Mouse (Mus musculus): ENCODE results near the gene Mylk. TPM values are rescaled to one million over a fixed set of nuclear protein-coding genes. Genes with fewer than 3 reads are reported as not detected.

Gene Mylk
- polyA plus RNA-seq, 1 experiment: 8.3 TPM

DNA sequence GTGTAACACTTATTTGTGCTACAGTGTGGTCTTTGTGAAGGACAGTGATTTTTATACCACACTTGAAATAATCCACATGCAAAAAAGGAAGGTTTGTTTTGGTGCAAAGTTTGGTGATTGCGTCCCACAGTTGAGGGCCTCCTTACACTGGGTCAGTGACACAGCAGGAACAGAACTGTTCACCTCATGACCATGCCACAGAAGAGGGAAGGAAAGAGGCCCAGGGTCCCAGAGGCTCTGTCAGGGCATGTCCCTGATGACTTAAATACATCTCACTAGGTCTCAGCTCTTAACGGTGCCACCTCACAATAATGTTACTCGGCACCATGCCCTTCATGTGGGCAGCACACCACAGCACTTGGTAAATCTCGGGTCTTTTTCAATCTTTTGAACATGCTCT, 280.3 kb downstream of the Mylk start:
- Histone ChIP-seq H3K4me3 (ENCODE audit: insufficient read depth, low read length) (no peak overlapping the region), H3K4me1 (ENCODE audit: control insufficient read depth, insufficient read depth, low read length) (no peaks in the 10 kb centered on the region)
- TF ChIP-seq CTCF (IDR thresholded peaks at IDR 0.05; ENCODE audit: extremely low read depth, insufficient read depth, low read length) (no peak), POLR2A (IDR thresholded peaks at IDR 0.05; ENCODE audit: extremely low read depth, insufficient read depth, low read length) (no peak)

DNA sequence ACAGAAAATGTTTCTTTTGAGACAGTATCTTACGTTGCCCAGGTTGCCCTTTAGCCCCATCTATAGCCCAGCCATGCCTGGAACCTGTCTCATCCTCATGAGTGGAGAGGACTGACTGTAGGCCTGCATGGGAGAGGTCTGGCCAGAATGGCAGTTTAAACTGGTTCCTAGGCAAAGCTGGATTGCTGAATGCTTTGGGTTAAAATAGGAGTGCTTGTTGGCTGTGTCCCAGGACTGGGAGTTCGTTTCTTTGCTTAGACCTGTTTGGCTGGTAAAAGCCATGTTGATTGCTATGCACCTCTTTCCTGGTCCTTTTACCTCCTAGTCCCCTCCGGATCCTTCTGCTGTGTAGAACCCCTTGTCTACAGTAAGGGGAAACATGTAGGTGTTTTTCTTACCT, 288.2 kb downstream of the Mylk start:
- Histone ChIP-seq H3K4me1 (ENCODE audit: control insufficient read depth, insufficient read depth, low read length) (peaks cover 13% of the 10 kb centered on the region), H3K27ac (ENCODE audit: insufficient read depth, low read length) (no peak overlapping the region), H3K4me3 (ENCODE audit: insufficient read depth, low read length) (no peak overlapping the region)
- TF ChIP-seq CTCF (IDR thresholded peaks at IDR 0.05; ENCODE audit: extremely low read depth, insufficient read depth, low read length): no peak
- TF ChIP-seq POLR2A (IDR thresholded peaks at IDR 0.05; ENCODE audit: extremely low read depth, insufficient read depth, low read length): no peak

More for the DNA sequence above, 280.3 kb downstream of the Mylk start:
- H3K27ac ChIP-seq (ENCODE audit: insufficient read depth, low read length): no peak overlapping the region

DNA sequence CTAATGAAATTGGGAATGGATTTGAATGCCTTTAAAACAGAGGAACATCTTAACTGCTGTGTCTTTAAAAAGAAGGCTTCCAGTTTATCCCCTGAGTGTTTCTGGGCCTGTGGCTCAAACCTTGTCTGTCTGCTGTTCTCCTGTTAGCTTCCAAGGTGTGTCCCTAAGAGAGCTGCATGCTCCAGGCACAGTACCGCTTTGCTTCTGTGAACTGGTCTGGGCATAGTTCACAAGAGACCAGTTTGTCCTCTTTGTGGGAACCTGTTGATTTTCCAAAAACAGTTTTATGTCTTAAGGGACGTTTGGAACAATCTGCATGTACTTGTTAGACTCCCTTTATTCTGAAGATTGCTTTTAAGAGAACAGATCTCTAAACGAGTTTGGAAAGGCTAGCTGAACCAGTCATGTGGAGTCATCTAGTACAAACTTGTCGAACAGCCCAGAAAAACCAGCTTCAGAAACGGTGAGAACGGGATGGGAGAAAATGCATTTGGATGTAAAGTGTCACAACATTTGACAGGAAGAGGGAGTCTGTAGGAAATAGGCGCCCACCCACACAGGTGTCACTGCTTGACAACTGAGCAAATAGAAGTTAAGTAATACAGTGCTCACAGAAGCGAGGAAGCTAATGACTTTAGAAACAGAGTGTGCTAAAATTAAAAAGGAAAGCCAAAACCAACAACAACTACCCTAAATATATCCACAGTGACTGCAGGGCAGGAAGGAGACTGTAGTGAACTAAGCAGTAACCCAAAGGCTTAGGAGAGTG, 289.0 kb downstream of the Mylk start:
- no peak overlapping the region for H3K4me3 ChIP-seq (ENCODE audit: insufficient read depth, low read length)
- H3K27ac ChIP-seq (ENCODE audit: insufficient read depth, low read length): no peak overlapping the region
- peaks cover 13% of the 10 kb centered on the region for H3K4me1 ChIP-seq (ENCODE audit: control insufficient read depth, insufficient read depth, low read length)
- TF ChIP-seq CTCF (IDR thresholded peaks at IDR 0.05; ENCODE audit: extremely low read depth, insufficient read depth, low read length) (no peak), POLR2A (IDR thresholded peaks at IDR 0.05; ENCODE audit: extremely low read depth, insufficient read depth, low read length) (no peak)

- Histone ChIP-seq H3K27ac (ENCODE audit: insufficient read depth, low read length) (no peak overlapping the region), H3K4me1 (ENCODE audit: control insufficient read depth, insufficient read depth, low read length) (peaks cover 13% of the 10 kb centered on the region), H3K4me3 (ENCODE audit: insufficient read depth, low read length) (no peak overlapping the region)
- TF ChIP-seq POLR2A (IDR thresholded peaks at IDR 0.05; ENCODE audit: extremely low read depth, insufficient read depth, low read length) (no peak), CTCF (IDR thresholded peaks at IDR 0.05; ENCODE audit: extremely low read depth, insufficient read depth, low read length) (no peak)
Observed at GRCm38 (mm10) chr16:35034971-35035370, 290.0 kb downstream of the Mylk start.

GRCm38 (mm10) chr16:35036754-35037153, 291.7 kb downstream of the Mylk start:
- H3K4me1 ChIP-seq (ENCODE audit: control insufficient read depth, insufficient read depth, low read length): peaks cover 13% of the 10 kb centered on the region
- no peak overlapping the region for H3K27ac ChIP-seq (ENCODE audit: insufficient read depth, low read length)
- H3K4me3 ChIP-seq (ENCODE audit: insufficient read depth, low read length): no peak overlapping the region
- TF ChIP-seq CTCF (IDR thresholded peaks at IDR 0.05; ENCODE audit: extremely low read depth, insufficient read depth, low read length) (no peak), POLR2A (IDR thresholded peaks at IDR 0.05; ENCODE audit: extremely low read depth, insufficient read depth, low read length) (no peak)

- peaks cover 11% of the 10 kb centered on the region for H3K4me1 ChIP-seq (ENCODE audit: control insufficient read depth, insufficient read depth, low read length)
- no peak overlapping the region for H3K27ac ChIP-seq (ENCODE audit: insufficient read depth, low read length)
- TF ChIP-seq POLR2A (IDR thresholded peaks at IDR 0.05; ENCODE audit: extremely low read depth, insufficient read depth, low read length) (no peak), CTCF (IDR thresholded peaks at IDR 0.05; ENCODE audit: extremely low read depth, insufficient read depth, low read length) (no peak)
- H3K4me3 ChIP-seq (ENCODE audit: insufficient read depth, low read length): no peak overlapping the region
Observed at GRCm38 (mm10) chr16:35038343-35039057, 293.5 kb downstream of the Mylk start.

DNA sequence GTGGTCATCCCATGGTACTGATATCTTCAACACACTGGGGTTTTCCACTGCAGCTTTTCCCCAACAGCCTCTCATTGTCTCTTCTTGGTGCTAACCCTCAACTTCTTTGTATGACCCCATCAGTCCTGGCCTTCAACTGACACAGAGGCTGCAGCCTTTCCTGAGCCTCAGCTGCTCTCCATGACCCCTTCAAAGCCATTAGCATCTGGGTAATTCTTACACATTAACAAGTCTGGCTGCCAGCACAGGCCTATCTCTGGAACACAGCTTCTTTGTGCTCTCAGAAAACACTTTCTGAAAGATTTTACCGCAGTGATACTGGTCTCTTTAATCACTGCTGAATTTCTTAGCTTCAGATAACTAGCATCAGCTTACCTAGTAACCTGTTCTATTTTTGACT, 295.1 kb downstream of the Mylk start:
- Histone ChIP-seq H3K4me1 (ENCODE audit: control insufficient read depth, insufficient read depth, low read length) (peaks cover 5% of the 10 kb centered on the region; the same call in 1 of the 2 replicates), H3K27ac (ENCODE audit: insufficient read depth, low read length) (no peak overlapping the region), H3K4me3 (ENCODE audit: insufficient read depth, low read length) (no peak overlapping the region)
- TF ChIP-seq POLR2A (IDR thresholded peaks at IDR 0.05; ENCODE audit: extremely low read depth, insufficient read depth, low read length): no peak
- TF ChIP-seq CTCF (IDR thresholded peaks at IDR 0.05; ENCODE audit: extremely low read depth, insufficient read depth, low read length): no peak

GRCm38 (mm10) chr16:35041001-35041400, 296.0 kb downstream of the Mylk start:
- H3K27ac ChIP-seq (ENCODE audit: insufficient read depth, low read length): no peak overlapping the region

DNA sequence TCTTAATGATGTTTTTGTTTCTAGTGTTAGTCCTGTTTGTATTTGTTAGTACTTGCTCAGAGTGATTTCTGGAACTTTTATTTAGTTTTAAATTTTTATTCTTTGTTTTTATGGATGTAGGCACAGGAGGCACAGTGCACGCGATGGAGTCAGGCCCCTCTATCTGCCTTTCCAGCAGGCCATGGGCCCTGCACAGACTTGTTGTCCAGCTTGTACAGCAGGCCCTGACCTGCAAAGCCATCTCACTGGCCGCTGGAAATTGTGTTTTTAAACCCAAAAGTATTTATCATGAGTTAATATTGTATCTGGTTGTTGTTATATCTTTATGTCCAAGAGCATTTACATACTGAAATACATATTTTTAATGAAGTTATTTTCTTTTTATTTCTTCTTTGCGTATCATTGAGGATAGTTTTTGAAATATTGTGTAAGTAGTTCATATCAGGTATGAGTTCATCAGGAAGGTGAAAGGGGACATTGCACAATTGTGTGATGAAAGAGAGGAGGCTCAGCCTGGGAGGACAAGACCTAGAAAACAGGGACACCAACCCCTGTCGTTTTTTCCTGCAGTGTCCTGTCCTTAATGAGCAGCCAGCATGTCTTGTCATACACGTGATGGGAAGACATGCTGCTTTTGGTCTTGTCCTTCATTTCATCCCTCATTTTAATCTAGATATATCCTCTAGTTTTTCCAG, 301.2 kb downstream of the Mylk start:
- Histone ChIP-seq H3K4me1 (ENCODE audit: control insufficient read depth, insufficient read depth, low read length) (peaks cover 2% of the 10 kb centered on the region; the same call in 1 of the 2 replicates), H3K27ac (ENCODE audit: insufficient read depth, low read length) (no peak overlapping the region), H3K4me3 (ENCODE audit: insufficient read depth, low read length) (no peak overlapping the region)
- TF ChIP-seq CTCF (IDR thresholded peaks at IDR 0.05; ENCODE audit: extremely low read depth, insufficient read depth, low read length) (no peak), POLR2A (IDR thresholded peaks at IDR 0.05; ENCODE audit: extremely low read depth, insufficient read depth, low read length) (no peak)

More at GRCm38 (mm10) chr16:35041001-35041400, 296.0 kb downstream of the Mylk start:
- TF ChIP-seq CTCF (IDR thresholded peaks at IDR 0.05; ENCODE audit: extremely low read depth, insufficient read depth, low read length) (no peak), POLR2A (IDR thresholded peaks at IDR 0.05; ENCODE audit: extremely low read depth, insufficient read depth, low read length) (no peak)
- no peak overlapping the region for H3K4me3 ChIP-seq (ENCODE audit: insufficient read depth, low read length)
- peaks cover 5% of the 10 kb centered on the region; the same call in 1 of the 2 replicates for H3K4me1 ChIP-seq (ENCODE audit: control insufficient read depth, insufficient read depth, low read length)

Data from cortical plate, adult 2 months (tissue).